Mouse (Mus musculus): ENCODE data around the gene Hk3. TPM values are rescaled to one million over a fixed set of nuclear protein-coding genes. Genes with fewer than 3 reads are reported as not detected.

Hk3 gene
- polyA plus RNA-seq, 1 experiment from 2014 or later = 1.8 TPM

Other genes starting within 250 kb of the Hk3 start
- not detected in 2 replicates for gene Eif4e1b, start 237.4 kb downstream of the Hk3 start, polyA plus RNA-seq (2014; fragmentation: Nextera tagmentation; extraction: Ambion mirVana)
- gene Tspan17, start 232.0 kb downstream of the Hk3 start, polyA plus RNA-seq (2014; fragmentation: Nextera tagmentation; extraction: Ambion mirVana) = 8.9 and 13.0 TPM in 2 replicates
- gene Unc5a, start 72.0 kb downstream of the Hk3 start, polyA plus RNA-seq (2014; fragmentation: Nextera tagmentation; extraction: Ambion mirVana) = 4.5 and 4.6 TPM in 2 replicates
- 27.5 and 29.9 TPM in 2 replicates for gene Uimc1, start 78.9 kb upstream of the Hk3 start, polyA plus RNA-seq (2014; fragmentation: Nextera tagmentation; extraction: Ambion mirVana)
- gene Zfp346, start 83.9 kb upstream of the Hk3 start, polyA plus RNA-seq (2014; fragmentation: Nextera tagmentation; extraction: Ambion mirVana) = 21.3 and 26.2 TPM in 2 replicates
- gene Gm17617, start 112.2 kb upstream of the Hk3 start, polyA plus RNA-seq (2014; fragmentation: Nextera tagmentation; extraction: Ambion mirVana) = not detected in 2 replicates
- gene Fgfr4, start 131.3 kb upstream of the Hk3 start, polyA plus RNA-seq (2014; fragmentation: Nextera tagmentation; extraction: Ambion mirVana) = 16.4 and 19.9 TPM in 2 replicates
- gene Nsd1, start 188.4 kb upstream of the Hk3 start, polyA plus RNA-seq (2014; fragmentation: Nextera tagmentation; extraction: Ambion mirVana) = 55.0 and 58.7 TPM in 2 replicates

Measured in embryonic facial prominence, embryonic 14.5 days (tissue).